Mouse (Mus musculus): ENCODE data around the gene Nbeal1.
"Not testable (repeated sequence)": the region's sequence is repeated elsewhere in the genome, so short reads cannot be mapped to it uniquely, and the experiment has no call there.

Gene Nbeal1

DNA sequence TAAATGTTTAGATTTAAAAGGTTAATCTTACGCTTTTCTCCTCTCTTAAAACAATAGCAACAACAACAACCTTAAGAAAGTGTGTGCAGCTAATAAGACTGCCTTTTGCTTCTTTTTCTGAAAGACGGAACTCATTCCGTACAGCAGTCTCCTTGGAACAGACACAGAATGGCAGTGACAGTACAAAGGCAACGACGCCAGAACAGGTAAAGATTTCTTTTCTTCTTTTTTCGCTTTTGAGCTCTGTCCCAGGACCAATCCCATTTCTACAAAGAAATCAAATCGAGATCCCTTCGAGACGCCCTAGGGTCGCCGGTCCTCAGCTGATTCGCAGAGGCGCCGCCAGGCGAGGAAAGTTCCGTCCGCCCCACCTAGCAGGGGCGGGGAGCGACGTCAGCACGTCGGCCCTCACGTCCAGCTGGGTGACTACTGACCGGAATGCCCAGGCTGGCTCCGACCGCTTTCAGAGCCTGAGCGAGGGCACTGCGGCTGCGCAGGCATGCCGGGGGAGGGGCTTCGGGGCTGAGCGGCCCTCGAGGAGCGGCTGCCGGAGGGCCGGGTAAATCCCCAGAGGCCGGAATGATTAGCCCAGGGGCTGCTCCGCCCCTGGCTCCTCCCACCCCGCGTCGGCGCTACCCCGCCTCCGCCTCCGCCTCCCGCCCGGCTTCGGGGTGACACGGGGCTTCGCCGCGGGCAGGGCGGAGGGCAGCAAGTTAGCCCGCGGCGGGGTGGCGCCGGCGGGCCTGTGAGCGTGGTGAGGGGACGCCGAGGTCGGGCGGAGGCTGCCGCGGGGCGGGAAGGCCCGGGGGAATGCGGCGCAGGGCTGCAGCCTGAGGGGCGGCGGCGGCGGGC, at the start of gene Nbeal1:
Nbeal1 (plus strand) TSS at position 668 of the 852 bp plus-strand sequence.
- DNase-seq (ENCODE audit: low spot score) = peak; percentile 100

DNA sequence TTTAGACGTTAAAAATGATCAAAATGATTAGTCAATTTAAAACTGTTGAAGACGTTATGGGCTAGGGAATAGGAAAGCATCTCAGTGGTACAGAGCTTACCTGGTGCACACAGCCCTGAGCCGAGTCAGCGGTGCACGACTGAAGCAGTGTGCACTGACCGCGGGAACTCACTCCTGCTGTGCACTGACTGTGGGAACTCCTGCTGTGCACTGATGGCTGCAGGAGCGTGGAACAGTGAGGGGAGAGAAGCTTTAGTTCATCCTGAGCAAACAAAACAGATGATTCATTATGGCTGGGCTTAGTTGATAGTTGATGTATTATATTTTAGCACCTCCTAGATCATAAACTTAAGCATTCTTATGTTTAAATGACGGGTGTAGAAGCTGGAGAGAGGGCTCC, 43.1 kb upstream of the Nbeal1 start:
- DNase-seq (ENCODE audit: low spot score) = no peak

DNA sequence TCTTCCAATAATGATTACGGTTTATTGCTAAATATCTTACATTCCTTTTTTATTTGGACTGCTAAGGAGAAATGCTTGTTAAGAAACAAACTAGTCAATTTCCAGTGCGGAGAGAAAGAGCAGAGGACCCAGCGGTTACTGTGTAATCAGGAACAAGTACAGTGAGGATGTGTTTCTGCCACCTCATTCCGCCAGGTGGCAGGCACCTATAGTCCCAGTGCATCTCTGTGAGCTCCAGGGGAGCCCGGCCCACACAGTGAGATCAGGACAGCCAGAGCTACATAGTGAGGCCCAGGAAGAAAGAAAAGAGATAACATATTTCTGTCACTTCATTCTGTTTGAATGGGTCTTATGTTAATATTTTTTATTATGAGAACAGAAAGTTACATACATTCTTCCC, 27.7 kb upstream of the Nbeal1 start:
- no peak for DNase-seq (ENCODE audit: low spot score)

DNA sequence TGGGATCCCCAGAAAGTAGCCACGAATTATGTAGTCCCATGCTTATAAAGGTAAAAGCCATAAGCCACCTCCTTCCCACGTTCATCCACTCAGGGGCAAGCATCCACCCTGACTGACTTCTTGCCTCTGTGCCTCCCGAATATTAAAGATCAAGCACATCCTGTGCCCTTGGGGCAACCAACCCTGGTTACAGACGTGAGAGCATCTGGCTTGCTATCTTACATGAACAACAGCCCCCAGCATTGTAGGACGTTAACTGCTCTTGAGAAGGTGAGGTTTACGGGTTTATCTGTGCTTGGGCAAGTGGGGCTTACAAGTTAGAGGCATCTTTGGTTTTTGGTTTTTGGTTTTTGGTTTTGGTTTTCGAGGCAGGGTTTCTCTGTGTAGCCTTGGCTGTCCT, 23.7 kb upstream of the Nbeal1 start:
- DNase-seq (ENCODE audit: low spot score) = no peak

DNA sequence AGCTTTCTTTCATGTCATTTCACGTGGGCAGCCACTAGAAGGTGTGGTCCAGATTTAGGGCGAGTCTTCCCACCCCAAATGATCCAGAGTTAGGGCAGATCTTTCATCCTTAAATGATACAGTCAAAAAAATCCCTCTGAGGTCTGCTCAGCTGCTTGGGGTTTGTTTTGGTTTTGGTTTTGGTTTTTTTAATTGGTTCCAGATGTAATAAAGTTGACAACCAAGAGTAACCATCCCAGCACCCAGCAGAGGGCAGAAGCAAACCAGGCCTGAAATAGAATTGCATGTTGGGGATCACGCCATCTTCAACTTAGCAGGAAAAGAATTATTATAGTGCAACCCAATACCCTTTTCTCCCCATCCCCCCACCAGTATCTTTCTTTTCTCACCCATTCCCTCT, 22.0 kb upstream of the Nbeal1 start:
- DNase-seq (ENCODE audit: low spot score) = peak; percentile 65

DNA sequence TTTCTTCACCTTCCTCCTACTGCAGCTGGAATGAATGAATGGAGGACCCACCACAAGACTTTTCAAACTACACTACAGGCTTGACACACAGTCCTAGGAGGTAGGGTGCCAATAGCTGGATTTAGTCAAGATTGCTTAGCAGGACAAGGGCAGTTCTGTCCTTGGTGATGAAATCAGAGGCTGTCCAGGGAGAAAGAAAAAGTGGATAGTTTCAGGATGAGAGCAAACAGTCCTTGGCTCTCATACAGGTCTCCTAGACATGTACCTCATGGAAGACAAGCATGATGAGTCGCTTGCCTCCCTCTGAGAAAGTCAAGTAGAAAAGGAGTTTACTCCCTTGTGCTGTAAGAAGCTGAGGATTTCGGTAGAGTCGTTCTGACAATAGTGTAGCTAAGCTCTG, 16.7 kb upstream of the Nbeal1 start:
- DNase-seq (ENCODE audit: low spot score) = no peak

DNA sequence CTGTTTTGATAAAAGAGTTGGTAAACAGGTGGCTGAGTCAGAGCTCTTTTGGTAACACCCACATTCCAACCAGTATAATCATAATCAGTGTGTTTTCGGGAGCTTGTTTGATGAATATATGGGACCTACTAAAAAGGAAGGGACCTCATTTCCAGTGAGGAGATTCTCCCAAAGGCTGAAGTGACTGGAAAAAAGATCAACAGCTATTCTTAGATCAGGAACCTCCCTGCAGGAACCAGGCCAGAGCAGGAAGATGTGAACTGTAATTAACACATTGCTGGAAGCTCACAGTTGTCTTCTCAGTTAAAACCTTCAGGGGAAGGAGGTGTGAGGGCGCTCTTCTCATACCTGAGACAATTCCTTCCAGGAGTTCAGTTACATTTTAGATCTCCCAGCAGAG, 10.8 kb upstream of the Nbeal1 start:
- no peak for DNase-seq (ENCODE audit: low spot score)

DNA sequence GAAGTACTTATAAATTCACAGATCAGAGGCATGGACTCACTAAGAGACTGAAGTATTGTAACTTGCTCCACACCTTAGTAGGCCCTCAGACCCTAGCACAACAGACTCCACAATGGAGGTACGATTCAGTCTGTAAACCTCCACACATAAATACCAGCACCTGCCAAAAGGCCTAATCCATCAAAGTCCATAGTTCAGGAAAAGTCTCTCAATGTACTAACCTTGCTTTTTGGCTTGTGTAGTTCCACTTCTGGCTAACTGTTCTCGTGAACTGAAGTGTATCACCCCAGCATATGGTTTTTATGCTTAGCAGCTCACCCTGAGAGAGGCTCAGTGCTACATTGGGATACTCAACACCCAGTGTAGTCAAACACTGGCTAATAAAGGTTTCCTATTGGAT, 10.1 kb upstream of the Nbeal1 start:
- DNase-seq (ENCODE audit: low spot score) = no peak

DNA sequence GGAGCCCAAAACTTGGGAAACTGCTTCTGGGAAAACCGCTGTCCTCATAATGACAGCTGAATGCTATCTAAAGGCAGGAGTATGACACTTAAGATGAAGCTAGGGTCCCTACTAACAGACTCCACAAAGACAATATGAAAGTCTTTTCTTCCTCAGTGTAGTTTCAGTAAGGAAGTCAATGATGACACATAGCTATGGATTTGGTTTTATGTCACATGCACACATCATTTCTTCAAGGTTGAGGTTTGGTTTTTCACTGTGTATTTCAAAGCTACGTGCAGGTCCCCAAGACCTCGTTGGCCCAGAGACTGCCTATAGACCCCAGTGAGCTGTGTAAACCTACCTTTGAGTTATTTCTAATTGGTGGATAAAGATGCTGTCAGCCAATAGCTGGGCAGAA, 7.3 kb upstream of the Nbeal1 start:
- no peak for DNase-seq (ENCODE audit: low spot score)

DNA sequence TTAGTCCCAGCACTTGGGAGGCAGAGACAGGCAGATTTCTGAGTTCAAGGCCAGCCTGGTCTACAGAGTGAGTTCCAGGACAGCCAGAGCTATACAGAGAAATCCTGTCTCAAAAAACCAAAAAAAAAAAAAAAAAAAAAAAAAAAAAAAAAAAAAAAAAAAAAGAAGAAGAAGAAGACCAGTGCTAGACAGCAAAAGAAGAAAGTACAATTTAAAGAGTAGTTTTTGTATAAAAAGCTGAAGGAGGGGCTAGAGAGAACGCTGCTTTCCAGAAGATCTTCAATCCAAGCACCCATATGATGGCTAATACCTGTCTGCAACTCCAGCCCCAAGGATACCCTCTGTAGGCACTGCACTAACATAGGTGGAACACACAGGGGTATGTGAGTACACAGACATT, 2.6 kb upstream of the Nbeal1 start:
- DNase-seq (ENCODE audit: low spot score) = not testable (repeated sequence)

DNA sequence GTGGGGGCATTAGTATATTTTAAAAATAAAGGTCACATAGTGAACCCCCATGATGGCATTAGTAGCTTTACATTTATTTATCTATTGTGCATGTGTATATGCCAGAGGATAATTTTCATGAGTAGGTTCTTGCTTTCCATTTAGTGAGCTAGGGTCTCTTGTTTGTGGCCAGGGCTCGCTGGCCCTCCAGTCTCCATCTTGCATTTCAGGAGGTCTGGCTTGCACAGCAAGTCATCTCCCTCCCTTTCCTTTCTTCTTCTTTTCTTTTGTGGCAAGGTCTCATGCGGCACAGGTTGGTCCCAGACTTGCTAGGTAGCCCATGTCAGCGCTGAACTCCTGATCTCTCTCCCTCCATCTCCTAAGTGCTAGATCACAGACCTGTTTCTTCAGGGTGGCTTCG, 1.0 kb upstream of the Nbeal1 start:
- DNase-seq (ENCODE audit: low spot score) = no peak

DNA sequence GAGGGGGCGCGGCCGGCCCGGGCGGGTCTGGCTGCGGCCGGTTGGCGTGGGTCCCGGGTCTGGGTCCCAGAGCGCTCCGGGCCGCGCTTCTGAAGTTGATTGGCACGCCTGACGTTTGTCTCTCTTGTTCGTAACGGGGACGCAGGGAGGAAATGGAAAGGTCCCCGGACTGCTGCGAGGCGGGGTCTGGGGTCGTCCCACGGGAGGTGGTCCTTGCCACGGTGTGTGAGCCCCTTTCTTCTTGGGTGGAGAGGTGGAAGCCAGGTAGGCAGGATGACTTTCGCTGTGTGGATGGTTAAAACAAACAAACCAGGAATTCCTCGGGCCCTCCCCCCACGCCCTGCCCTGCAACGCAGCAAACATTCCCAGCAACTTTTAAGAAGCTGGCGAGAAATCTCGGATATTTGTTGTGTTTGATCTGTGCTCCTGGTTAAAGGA, 404 bp downstream of the Nbeal1 start:
- DNase-seq (ENCODE audit: low spot score) = peak; percentile 86

DNA sequence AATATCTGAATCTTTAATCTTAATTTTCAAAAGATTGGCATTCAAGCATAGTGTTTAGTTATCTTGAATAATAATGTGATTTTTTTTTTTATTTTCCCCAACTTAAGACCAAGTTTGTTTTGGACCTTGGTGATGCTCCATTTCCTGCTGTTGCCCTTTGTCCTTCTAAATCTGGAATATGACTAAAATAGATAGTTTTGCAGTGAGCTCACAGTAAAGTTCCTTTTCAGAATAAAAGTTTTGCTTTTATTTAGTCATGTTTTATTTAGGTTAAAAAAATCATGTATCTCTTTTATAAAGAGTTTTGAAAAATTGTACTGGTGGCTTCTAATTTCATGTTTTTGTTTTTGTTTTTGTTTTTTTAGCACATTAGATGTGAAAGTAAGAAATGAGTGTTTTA, 8.1 kb downstream of the Nbeal1 start:
- DNase-seq (ENCODE audit: low spot score) = no peak

DNA sequence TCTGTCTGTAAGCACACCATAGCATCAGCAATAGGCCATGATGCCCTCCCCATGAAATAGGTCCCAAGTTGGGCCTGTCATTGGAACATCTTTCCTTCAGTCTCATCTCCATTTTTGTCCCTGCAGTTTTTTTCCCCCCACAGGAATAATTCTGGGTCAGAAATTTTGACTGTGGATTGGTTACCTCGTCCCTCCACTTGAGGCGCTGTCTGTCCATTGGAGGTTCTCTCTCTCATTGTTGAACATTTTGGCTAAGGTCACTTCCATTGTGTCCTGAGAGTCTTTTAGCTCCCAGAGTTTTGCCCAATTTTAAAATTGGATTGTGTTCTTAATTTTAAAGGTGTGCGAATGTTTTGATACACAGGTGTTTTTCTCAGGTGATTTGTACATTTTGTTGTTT, 16.4 kb downstream of the Nbeal1 start:
- peak; percentile 45 for DNase-seq (ENCODE audit: low spot score)

DNA sequence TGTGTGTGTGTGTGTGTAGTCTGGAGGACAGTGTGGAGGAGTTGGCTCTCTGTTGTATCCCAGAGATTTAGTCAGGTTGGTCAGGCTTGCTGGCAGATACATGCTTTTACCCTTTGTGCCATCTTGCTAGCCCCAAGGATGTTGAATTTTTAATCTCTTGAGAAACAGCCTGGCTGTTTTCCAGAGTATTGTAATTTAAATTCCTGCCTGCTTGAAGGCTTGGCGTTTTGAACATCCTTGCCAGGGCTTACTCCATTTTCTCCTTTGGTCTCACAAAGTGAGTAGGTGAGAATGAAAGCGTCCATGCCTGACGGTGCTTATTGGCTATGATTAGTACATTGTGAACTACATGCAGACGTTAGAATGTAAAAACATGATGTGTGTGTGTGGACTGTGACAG, 18.6 kb downstream of the Nbeal1 start:
- DNase-seq (ENCODE audit: low spot score) = no peak

DNA sequence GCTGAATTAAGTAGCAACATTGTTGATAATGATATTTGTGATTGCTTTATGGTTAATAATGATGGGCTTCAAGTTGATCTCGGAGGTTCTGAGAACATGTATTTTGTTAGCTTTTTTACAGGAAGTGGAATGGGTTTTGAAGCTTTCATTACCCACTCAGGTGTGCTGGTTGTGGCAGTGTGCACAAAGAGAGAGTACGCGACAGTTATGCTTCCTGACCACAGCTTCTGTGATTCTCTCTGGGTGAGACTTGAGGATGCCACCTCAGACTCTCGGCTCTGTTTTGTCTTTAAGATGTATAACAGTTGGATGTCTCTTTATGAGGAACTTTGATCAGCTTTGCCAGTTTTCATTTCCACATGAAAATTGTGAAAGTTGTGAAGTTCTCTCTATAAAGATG, 55.9 kb downstream of the Nbeal1 start:
- DNase-seq (ENCODE audit: low spot score) = no peak

DNA sequence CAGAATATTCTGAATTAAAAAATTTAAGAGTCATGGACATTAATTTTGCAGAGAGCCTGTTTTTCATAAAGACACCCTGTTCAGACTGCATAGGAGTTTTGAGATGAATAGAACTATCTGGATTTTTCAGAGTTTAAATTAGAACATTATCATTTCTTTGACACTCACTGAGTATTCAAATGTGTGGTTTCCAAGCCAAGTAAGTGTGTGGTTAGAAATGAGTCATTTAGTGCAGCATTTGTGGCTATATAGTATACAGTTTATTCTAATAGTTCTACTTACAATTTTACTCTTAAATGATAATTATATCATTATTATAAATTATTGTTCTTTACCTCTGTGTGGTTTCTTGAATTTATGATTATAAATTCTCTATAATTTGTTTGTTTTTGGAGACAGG, 60.0 kb downstream of the Nbeal1 start:
- DNase-seq (ENCODE audit: low spot score) = no peak

DNA sequence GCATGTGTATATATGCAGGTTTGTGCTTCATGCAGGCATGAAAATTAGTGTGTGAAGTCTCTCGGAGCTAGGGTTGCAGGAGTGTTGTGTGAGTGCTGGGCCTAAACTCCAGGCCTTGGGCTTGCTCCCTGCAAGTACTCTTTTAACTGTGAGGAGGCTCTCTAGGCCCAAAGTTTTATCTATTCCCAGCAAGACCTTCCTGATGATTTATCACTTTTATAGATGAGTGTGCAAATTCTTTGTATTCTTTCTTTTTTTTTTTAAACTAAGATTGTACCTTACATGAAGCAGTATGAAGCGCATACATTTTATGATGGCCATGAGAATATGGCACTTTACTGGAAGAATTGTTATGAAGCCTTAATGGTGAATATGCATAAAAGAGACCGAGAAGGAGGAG, 87.7 kb downstream of the Nbeal1 start:
- DNase-seq (ENCODE audit: low spot score) = no peak

DNA sequence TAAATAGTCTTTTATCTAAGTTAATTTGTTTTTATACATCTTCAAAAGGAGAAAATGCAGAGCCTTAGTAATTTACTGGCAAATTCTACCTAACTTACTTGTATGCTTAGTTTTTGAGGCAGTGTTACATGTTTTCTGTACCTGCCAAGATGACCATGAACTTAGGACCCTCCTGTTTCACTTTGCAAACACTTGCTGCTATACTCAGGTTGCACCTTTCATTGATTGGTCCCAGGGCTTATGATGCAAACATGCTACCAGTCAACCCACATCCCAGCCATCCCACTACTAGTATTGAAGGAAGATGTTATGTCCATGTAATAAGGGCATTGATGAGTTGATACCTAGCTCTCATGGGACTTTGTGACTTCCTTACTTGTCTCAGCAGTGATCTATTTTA, 88.9 kb downstream of the Nbeal1 start:
- no peak for DNase-seq (ENCODE audit: low spot score)

DNA sequence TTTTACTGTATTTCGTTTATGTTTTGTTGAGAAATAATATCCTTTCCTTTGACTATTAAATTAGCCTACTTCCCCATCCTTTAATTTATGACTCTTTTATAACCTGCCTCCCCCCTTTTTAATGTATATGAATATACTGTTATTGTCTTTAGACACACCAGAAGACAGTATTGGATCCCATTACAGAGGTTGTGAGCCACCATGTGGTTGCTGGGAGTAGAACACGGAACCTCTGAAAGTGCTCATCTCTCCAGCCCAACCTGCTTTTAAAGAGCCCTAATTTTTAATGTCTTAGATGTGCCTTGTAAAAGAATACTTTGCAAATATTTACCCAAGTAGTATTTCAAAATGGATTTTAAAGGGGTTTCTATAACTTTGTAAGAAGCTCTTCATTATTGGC, 92.1 kb downstream of the Nbeal1 start:
- peak; percentile 43 for DNase-seq (ENCODE audit: low spot score)

DNA sequence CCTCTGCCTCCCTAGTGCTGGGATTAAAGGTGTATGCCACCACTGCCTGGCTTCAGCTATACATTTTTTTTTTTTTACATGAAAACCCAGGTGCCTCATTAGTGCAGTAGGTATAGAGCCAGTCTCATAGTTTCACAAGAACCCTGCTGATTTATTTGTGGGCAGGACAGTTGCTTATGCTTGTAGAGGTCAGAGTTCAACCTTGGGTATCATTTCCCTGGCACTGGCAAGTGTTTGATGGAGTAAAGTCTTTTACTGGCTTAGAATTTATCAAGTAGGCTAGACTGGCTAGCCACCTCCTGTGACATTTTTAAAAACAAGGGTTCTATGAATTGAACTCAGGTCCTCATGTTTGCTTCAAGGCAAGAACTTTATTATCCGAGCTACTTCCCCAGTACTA, 113.5 kb downstream of the Nbeal1 start:
- DNase-seq (ENCODE audit: low spot score) = no peak

DNA sequence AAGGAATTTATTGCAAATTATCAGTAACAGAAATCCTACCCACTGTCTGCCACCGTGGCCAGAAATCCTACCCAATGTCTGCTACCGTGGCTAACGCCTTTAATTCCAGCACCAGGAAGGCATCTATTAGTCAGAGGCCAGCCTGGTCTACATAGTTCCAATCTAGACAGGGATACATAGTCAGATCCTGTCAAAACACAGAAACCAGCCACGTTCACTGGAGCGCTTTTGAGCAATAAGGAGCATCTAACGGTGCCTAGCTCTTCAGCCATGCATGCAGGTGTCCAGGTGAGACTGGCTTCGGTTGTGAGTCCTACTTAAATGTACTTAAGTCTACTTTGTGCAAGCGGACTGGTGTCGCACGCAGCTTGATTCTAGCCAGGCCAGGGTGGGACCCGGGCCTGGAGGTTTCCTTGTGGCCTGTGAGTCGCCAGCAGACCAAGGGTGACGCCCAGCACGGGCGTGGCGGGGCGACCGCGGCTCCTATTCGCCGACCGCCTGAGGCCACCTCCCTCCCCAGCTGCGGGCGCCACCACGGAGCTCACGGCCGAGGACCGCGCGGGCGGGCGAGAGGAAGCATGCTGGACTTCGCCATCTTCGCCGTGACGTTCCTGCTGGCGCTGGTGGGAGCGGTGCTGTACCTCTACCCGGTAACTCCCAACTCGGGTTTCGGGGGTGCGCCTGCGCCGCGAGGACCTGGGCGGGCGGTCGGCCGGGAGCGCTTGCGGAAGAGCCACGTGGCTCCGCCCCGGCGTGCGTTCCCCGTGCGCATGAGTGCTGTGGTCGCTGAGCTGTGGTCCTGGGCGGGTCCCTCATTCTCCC, 162.6 kb downstream of the Nbeal1 start, which contains the start of gene Cyp20a1:
Cyp20a1 (plus strand) TSS at position 516 of the 822 bp plus-strand sequence.
- peak; percentile 90 for DNase-seq (ENCODE audit: low spot score)
